Mouse (Mus musculus) cerebellum, postnatal 36 days (tissue): ENCODE results near the gene Pabpc1l.
A peak's percentile ranks its signal among the peaks of the same experiment; 100 is the strongest.

ENCODE experiments used
- DNase-seq, 2 experiments: peaks; one replicate each; pipeline ENCODE4 v3.0.0; 2021 to 2022; ENCODE audit warnings: mixed read lengths in 2 of 2

Gene Pabpc1l

DNA sequence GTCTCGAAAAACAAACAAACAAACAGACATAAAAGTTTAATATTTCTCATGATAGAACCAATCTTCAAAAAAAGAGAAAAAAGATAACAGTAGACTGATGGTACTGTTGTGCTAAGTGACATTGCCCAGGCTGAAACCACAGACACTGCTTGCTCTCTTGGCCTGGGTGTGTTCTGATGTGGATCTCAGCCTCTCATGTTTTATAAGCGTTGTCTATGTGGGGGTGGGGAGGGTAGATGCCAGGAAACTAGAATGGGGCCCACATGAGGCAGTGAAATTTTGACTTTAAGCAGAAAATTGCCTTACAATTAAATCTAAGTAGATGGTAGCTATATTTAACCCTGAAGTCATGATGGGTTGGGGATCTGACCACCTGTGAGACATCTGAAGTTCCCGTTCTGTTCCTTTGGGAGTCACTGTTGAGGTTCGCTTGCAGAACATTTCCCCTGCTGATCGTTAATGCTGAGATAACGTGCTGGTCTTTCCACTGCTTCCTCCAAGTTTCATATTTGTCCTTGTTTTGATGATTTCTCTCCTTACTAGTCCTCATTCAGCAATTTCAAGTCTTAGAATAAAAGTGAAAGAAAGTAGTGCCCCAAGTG is 62.3 kb downstream of the Pabpc1l start:
- DNase-seq, result no peak

DNA sequence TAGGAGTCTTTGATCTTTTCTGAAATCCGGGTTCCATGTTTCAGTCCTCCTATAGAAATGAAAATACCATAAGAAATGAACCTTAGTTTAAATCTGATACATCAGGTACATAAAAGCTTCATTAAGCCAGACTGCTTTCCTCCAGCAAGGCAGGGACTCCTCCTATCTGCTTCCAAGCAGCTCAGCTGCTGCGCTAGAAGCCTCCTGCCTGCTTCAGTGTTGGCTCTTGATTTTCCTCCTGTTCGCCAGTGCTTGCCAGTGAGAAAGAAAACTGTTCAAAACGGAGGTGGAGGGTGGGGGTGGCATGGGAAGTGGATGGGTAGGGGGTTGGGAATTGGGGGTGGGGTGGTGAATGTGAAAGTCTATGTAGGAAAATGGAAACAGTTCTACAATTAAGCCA is 64.3 kb downstream of the Pabpc1l start:
- DNase-seq, result no peak

DNA sequence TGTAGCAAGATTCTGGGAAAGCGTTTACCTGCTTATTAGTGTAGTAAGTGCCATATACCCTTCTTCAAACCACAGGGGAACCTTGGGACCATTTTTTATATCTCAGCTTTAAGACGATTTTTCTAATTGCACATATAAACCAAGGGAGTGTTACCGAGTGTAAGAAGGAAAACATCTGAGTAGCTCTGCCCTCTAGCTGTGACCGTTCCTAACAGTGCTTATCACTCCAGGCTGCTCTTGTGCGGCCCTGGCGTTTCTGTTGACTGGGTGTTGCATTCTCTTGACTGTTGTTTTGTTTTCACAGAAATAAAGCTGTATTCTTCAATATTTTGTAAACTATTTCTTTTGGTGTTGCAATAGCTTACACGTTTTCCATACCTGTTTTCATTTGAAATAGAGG is 68.9 kb downstream of the Pabpc1l start:
- DNase-seq, result no peak

DNA sequence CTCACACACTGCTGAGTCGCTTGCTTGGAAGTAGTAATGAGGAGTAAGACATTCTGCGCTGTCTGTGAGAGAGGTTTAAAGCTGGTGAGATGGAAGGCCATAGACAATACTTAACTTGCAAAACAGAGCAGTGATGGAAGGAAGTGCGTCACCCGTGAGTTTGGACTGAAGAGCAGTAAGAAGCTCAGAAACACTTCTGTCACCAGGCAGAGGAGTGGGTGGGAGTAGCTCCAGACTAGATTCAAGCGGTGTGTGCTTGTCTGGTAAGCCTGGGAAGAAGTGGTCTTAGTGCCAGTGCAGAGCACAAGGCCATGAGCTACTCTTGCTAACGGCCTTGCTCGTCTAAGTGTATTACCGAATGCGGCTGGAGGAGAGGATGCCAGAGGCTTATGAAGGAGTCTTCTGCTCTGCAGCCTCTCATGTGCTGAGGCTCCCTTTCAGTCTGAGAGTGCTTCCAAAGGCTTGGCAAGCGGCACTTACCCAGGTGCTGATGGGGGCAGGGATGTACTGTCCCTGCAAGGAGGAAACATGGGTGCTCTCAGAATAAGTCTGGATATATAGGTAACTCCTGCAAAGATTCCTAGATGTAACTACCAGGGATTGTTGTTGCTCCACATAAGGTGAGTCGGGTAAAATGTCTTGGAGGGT is 73.5 kb downstream of the Pabpc1l start:
- peak; percentile 68 to 70 for DNase-seq
